Mouse (Mus musculus): ENCODE results near the gene Rab26.

Gene Rab26

DNA sequence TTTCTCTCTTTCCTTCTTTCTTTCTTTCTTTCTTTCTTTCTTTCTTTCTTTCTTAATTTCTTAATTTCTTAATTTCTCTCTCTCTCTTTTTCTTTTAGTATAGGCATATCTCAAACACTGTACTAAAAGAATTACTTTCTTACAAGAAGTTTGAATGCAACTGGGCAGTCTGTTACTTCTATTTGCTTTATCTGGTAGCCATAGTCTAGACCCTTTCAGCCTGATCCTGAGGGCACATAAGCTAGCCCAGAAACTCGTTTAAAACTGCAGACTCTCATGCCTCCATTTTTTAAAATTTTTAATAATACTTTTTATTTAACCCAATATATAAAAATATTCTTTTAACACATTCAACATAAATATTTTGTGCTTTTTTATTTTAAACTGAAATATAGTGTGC lies 54.6 kb downstream of the Rab26 start:
- DNase-seq (ENCODE audit: low read depth, low spot score): no peak

DNA sequence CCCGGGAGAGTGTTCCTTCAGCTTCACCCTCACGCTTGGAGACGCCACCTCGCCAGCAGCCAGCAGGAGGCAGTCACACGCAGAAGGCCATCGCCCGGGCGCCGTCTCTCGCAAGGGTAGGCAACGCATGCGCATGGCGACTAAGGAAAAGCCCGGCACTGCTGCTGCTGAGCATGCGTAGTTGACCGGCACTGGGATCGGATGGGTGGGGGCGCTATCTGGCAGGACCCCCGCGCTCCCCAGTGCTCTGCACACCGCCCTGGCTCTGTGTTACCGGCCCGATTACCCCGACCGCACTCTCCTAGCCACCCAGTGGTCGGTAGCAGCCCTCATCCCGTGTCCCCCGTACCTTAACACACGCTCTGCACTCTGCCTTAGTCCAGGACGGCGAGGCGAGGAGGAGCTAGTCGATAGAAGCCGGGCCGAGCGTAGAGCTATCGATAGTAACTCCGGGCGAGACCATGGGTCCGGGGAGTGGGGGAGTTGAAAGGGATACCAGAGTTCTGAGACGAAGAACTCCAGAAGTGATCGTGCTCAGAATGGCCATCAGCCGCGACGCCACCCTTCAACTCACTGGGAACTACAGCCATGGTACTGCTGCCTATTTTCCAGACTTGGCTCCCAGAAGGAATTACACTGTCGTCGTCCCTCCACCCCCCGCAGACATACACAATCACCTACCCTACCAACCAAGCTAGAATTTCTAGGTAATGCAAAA lies 55.2 kb downstream of the Rab26 start, which contains the start of gene Mlst8:
Gene Mlst8, minus strand, starts transcription at position 416 of the 718 bp plus-strand sequence.
- peak; percentile 98 for DNase-seq (ENCODE audit: low read depth, low spot score)

DNA sequence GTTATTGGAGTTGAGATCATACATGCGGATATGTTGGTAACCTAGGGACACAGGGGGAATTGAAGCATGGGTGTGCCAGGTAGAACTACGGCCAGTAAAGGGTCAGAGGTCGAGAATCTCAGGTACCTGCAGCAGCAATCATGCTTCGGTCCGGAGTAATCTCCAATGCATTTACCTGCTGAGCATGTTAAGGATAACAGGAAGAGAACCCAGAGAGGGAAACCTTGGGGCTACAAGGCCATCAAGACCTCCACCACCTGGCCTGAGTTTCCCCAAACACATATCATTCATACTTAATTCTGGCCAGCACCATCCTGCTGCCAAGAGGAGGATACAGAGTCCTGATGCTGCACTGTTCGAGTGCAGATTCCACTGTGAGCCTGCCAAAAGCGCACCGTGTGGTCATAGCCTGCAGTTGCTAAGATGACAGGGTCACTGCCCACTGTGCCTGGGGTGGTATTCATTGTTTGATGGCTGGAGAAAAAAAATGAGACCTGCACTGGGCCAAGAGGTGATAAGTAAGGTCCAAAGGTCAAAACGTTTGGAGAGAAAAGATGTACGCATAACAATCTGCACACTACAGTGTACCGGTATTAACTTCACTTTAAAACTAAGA lies 55.9 kb downstream of the Rab26 start:
- no peak for DNase-seq (ENCODE audit: low read depth, low spot score)

Measured in R1 (cell line).